In the genomic region with DNA sequence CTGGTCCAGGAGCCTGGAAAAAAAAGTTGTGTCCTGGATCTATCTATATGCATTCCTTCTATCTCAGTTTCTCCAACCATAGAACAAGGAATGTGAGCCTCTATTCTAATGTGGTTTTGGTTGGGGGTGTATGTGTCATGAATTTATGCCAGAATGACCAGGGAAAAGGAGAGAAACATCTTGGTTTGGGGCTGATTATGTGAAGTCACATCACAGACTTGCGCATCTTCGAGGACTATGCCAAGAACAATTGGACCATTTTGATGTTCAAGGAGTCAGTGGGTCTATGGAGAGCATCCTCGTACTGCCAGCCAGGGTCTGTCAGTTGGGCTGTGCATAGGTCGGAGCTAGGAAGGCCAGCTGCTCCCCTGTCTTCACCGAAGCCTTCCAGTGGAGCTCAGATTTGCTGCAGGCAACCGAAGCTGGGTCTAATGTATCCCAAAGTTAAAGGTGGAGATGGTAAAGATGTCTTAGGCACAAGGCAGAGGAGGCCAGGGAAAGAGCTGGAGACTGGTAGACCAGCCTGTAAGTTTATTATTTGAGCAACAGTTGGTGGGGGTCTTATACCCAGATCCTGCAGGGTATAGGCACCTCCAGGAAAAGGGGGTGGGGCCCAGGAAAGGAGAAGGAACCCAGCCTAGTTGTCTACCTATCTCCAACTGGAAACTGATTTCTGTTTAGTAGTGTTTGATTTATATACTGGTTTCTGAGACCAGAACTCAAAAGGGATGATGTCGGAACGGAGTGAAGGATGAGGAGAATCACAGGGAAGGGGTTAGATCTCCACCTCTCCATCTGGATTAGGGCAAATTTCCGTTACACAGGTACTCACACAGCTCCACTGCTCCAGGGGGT, we compare ENCODE assay signal across 11 mouse cellular contexts. TPM values are rescaled to one million over a fixed set of nuclear protein-coding genes. Genes with fewer than 3 reads are reported as not detected.
DNase-seq lines count a peak whose midpoint lies in the region; ATAC-seq lines count a peak whose summit lies in the region.
"Had no signal": no experiment of that assay in that cellular context is flagged by ENCODE, and none has a peak within 500 bp of the region (broad histone marks: within the 10 kb centered on the region; RNA-seq: fewer than 3 reads in every experiment).

No protein-coding gene starts in this region.

- H3K27ac ChIP-seq in heart, embryonic 12.5 days (ENCODE audit: poor library complexity, severe bottlenecking) = no peak overlapping the region
- H3K27ac ChIP-seq in lung, embryonic 16.5 days (ENCODE audit: low read length) = no peak overlapping the region
- no peak overlapping the region for H3K27ac ChIP-seq in embryonic facial prominence, embryonic 13.5 days
- H3K27ac ChIP-seq in liver, embryonic 16.5 days (ENCODE audit: low read length) = no peak overlapping the region

- peak overlapping the region; percentile 94 for H3K4me2 ChIP-seq in heart, embryonic 12.5 days
- peak overlapping the region; percentile 85 for H3K4me2 ChIP-seq in lung, embryonic 16.5 days (ENCODE audit: low read depth, low read length)
- H3K4me2 ChIP-seq in embryonic facial prominence, embryonic 13.5 days = peak overlapping the region; percentile 91
- no peak overlapping the region for H3K4me2 ChIP-seq in liver, embryonic 16.5 days (ENCODE audit: low read depth, low read length)

- peaks cover 99% of the 10 kb centered on the region for H3K27me3 ChIP-seq in heart, embryonic 12.5 days (replicated peaks)
- peaks cover 98% of the 10 kb centered on the region for H3K27me3 ChIP-seq in lung, embryonic 16.5 days (ENCODE audit: control insufficient read depth, insufficient read depth, low read depth, low read length)
- peaks cover 100% of the 10 kb centered on the region for H3K27me3 ChIP-seq in embryonic facial prominence, embryonic 13.5 days
- H3K27me3 ChIP-seq in liver, embryonic 16.5 days (ENCODE audit: control insufficient read depth, insufficient read depth, low read depth, low read length) = peaks cover 98% of the 10 kb centered on the region

- peaks cover 23% of the 10 kb centered on the region for H3K4me1 ChIP-seq in heart, embryonic 12.5 days (replicated peaks)
- H3K4me1 ChIP-seq in lung, embryonic 16.5 days (replicated peaks; ENCODE audit: control insufficient read depth, insufficient read depth, low read length) = peaks cover 22% of the 10 kb centered on the region
- peaks cover 42% of the 10 kb centered on the region for H3K4me1 ChIP-seq in embryonic facial prominence, embryonic 13.5 days
- H3K4me1 ChIP-seq in liver, embryonic 16.5 days (ENCODE audit: control insufficient read depth, low read depth, low read length) = peaks cover 7% of the 10 kb centered on the region

- WGBS in heart, embryonic 12.5 days = 11% methylated on average over 9 of the region's 9 CpGs
- WGBS in lung, embryonic 16.5 days = 20% methylated on average over 9 of the region's 9 CpGs
- 10% methylated on average over 9 of the region's 9 CpGs for WGBS in embryonic facial prominence, embryonic 13.5 days
- WGBS in liver, embryonic 16.5 days (ENCODE audit: insufficient replicate concordance) = 11% methylated on average over 9 of the region's 9 CpGs

- no peaks in the 10 kb centered on the region for H3K9me3 ChIP-seq in heart, embryonic 12.5 days (replicated peaks)
- H3K9me3 ChIP-seq in lung, embryonic 16.5 days (ENCODE audit: control insufficient read depth, low read length) = no peaks in the 10 kb centered on the region
- H3K9me3 ChIP-seq in embryonic facial prominence, embryonic 13.5 days = no peaks in the 10 kb centered on the region
- H3K9me3 ChIP-seq in liver, embryonic 16.5 days (replicated peaks; ENCODE audit: control insufficient read depth, low read length) = no peaks in the 10 kb centered on the region

- H3K9ac ChIP-seq in heart, embryonic 12.5 days = no peak overlapping the region
- no peak overlapping the region for H3K9ac ChIP-seq in lung, embryonic 16.5 days (ENCODE audit: low read length)
- peak overlapping the region; percentile 68; the same call in 1 of the 2 replicates for H3K9ac ChIP-seq in embryonic facial prominence, embryonic 13.5 days
- H3K9ac ChIP-seq in liver, embryonic 16.5 days (ENCODE audit: low read depth, low read length) = no peak overlapping the region

- no peaks in the 10 kb centered on the region for H3K36me3 ChIP-seq in heart, embryonic 12.5 days
- no peaks in the 10 kb centered on the region for H3K36me3 ChIP-seq in lung, embryonic 16.5 days (ENCODE audit: control insufficient read depth, insufficient read depth, low read length)
- H3K36me3 ChIP-seq in embryonic facial prominence, embryonic 13.5 days = no peaks in the 10 kb centered on the region
- H3K36me3 ChIP-seq in liver, embryonic 16.5 days (ENCODE audit: control insufficient read depth, insufficient read depth) = no peaks in the 10 kb centered on the region

- DNase-seq in heart, adult 9 months (ENCODE audit: low spot score in 2 of 2) = no peak
- DNase-seq in lung, postnatal 14 days = no peak
- no peak for DNase-seq in right cerebral cortex, adult 18-20 months
- DNase-seq in cerebellum, postnatal 14 days = no peak
- DNase-seq: cerebellum, adult 11-12 months; retina, postnatal 1 day had no signal

- H3K4me3 ChIP-seq in heart, embryonic 12.5 days = peak overlapping the region; percentile 55
- H3K4me3 ChIP-seq in lung, embryonic 16.5 days (ENCODE audit: low read length) = peak overlapping the region; percentile 47
- peak overlapping the region; percentile 53 for H3K4me3 ChIP-seq in embryonic facial prominence, embryonic 13.5 days
- peak overlapping the region; percentile 53 for H3K4me3 ChIP-seq in liver, embryonic 16.5 days (ENCODE audit: low read depth, low read length)

- no peak for ATAC-seq in heart, embryonic 12.5 days (ENCODE audit: insufficient number of reproducible peaks, low FRiP score)
- no peak for ATAC-seq in lung, embryonic 16.5 days (ENCODE audit: low read depth)
- no peak for ATAC-seq in embryonic facial prominence, embryonic 13.5 days (ENCODE audit: insufficient number of reproducible peaks, insufficient read depth, low FRiP score, low TSS enrichment, low read depth)
- ATAC-seq in liver, embryonic 16.5 days (ENCODE audit: low read depth) = no peak
- ATAC-seq: CD4-positive, CD25-positive, alpha-beta regulatory T cell, adult 4 months had no signal

RNA-seq across cellular contexts. Expression of gene Dlx4, which starts 1.7 kb away (rescaled TPM):
- polyA plus RNA-seq in heart, embryonic 12.5 days (2016; fragmentation: Nextera tagmentation; extraction: Ambion mirVana) = 0.14 TPM in 1 of 2 replicates, not detected in the other
- 1.0 and 1.3 TPM in 2 replicates for polyA plus RNA-seq in lung, embryonic 16.5 days (2015; fragmentation: Nextera tagmentation; extraction: Ambion mirVana)
- polyA plus RNA-seq in embryonic facial prominence, embryonic 13.5 days (2015; fragmentation: Nextera tagmentation; extraction: Ambion mirVana) = 3.0 and 3.8 TPM in 2 replicates
- 0.07 and 0.13 TPM in 2 replicates for polyA plus RNA-seq in liver, embryonic 16.5 days (2015; fragmentation: Nextera tagmentation; extraction: Ambion mirVana)
- polyA plus RNA-seq: CD4-positive, CD25-positive, alpha-beta regulatory T cell, adult 4 months had no signal

RNA-seq across cellular contexts. Expression of gene Dlx3, which starts 24.4 kb away (rescaled TPM):
- polyA plus RNA-seq in heart, embryonic 12.5 days (2016; fragmentation: Nextera tagmentation; extraction: Ambion mirVana) = 0.12 and 0.41 TPM in 2 replicates
- 0.31 and 0.77 TPM in 2 replicates for polyA plus RNA-seq in lung, embryonic 16.5 days (2015; fragmentation: Nextera tagmentation; extraction: Ambion mirVana)
- 21.5 and 30.8 TPM in 2 replicates for polyA plus RNA-seq in embryonic facial prominence, embryonic 13.5 days (2015; fragmentation: Nextera tagmentation; extraction: Ambion mirVana)
- not detected in 2 replicates for polyA plus RNA-seq in liver, embryonic 16.5 days (2015; fragmentation: Nextera tagmentation; extraction: Ambion mirVana)

Comparison
In these comparisons a context has a peak if more than half of its experiments do, and no peak if none do; other contexts are left out.
1. RNA of gene Dlx3, which starts 24.4 kb away (polyA plus RNA-seq): 21.5 to 30.8 TPM in embryonic facial prominence, embryonic 13.5 days; 0.31 to 0.77 TPM in lung, embryonic 16.5 days, 0.12 to 0.41 TPM in heart, embryonic 12.5 days and not detected in liver, embryonic 16.5 days; every median in the first group is over 10 times any median in the second.
2. Peak in every context shown above with its lines, with median percentiles within 50 percentile points of each other: H3K4me3 ChIP-seq.